Mouse (Mus musculus): ENCODE results near the gene Clec4n. TPM values are rescaled to one million over a fixed set of nuclear protein-coding genes. Genes with fewer than 3 reads are reported as not detected.

Clec4n gene
- polyA plus RNA-seq (2014; fragmentation: Illumina TruSeq; extraction: RNeasy Lipid Tissue Mini Kit (QIAGEN cat#74804)) = 8.0 TPM

GRCm38 (mm10) chr6:123229644-123230043, at the start of gene Clec4n:
Gene Clec4n, plus strand, starts transcription at chr6:123229843.

GRCm38 (mm10) chr6:123261555-123262161, 32.0 kb downstream of the Clec4n start, which contains the start of gene Clec4d:
Gene Clec4d, plus strand, starts transcription at chr6:123262111.

GRCm38 (mm10) chr6:123289753-123290152, 60.1 kb downstream of the Clec4n start, which contains the start of gene Clec4e:
Gene Clec4e, minus strand, starts transcription at chr6:123289870.

Other genes with a start within 250 kb of the Clec4n start
- not detected for gene Clec4a4, start 239.5 kb upstream of the Clec4n start, polyA plus RNA-seq (2014; fragmentation: Illumina TruSeq; extraction: RNeasy Lipid Tissue Mini Kit (QIAGEN cat#74804))
- 2.7 TPM for gene Clec4b1, start 179.9 kb upstream of the Clec4n start, polyA plus RNA-seq (2014; fragmentation: Illumina TruSeq; extraction: RNeasy Lipid Tissue Mini Kit (QIAGEN cat#74804))
- 18.8 TPM for gene Clec4a2, start 123.4 kb upstream of the Clec4n start, polyA plus RNA-seq (2014; fragmentation: Illumina TruSeq; extraction: RNeasy Lipid Tissue Mini Kit (QIAGEN cat#74804))
- not detected for gene Clec4b2, start 57.0 kb upstream of the Clec4n start, polyA plus RNA-seq (2014; fragmentation: Illumina TruSeq; extraction: RNeasy Lipid Tissue Mini Kit (QIAGEN cat#74804))
- gene Clec4d, start 32.3 kb downstream of the Clec4n start, polyA plus RNA-seq (2014; fragmentation: Illumina TruSeq; extraction: RNeasy Lipid Tissue Mini Kit (QIAGEN cat#74804)) = 8.3 TPM
- 3.0 TPM for gene Clec4e, start 60.0 kb downstream of the Clec4n start, polyA plus RNA-seq (2014; fragmentation: Illumina TruSeq; extraction: RNeasy Lipid Tissue Mini Kit (QIAGEN cat#74804))
- gene Vmn2r19, start 78.5 kb downstream of the Clec4n start, polyA plus RNA-seq (2014; fragmentation: Illumina TruSeq; extraction: RNeasy Lipid Tissue Mini Kit (QIAGEN cat#74804)) = not detected
- not detected for gene Vmn2r20, start 188.3 kb downstream of the Clec4n start, polyA plus RNA-seq (2014; fragmentation: Illumina TruSeq; extraction: RNeasy Lipid Tissue Mini Kit (QIAGEN cat#74804))

Measured in ovary, adult 10 weeks (tissue).